23 mouse cellular contexts compared by ENCODE assay signal in the genomic region with DNA sequence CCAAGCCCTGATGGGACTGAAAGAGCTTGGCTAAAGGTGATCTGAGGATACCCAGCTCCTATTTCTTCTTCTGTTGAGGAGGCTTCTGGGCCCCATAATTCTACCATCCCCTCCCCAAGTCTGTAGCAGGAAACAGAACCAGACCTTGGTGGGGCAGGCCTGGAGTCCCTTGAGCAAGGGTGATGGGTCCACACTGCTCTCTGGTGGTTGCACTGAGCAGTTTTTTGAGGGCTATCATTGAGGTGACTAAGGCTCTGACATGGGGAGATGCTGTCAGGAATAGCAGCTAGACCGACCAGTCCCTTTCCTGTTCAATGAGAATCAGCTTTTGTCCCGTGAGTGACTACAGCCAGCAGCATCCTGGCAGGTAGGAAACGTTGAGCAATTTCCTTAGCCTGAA. TPM values are rescaled to one million over a fixed set of nuclear protein-coding genes. Genes with fewer than 3 reads are reported as not detected.
DNase-seq lines count a peak whose midpoint lies in the region; ATAC-seq and TF ChIP-seq lines count a peak whose summit lies in the region.
"Had no signal": no experiment of that assay in that cellular context is flagged by ENCODE, and none has a peak within 500 bp of the region (broad histone marks: within the 10 kb centered on the region; RNA-seq: fewer than 3 reads in every experiment).

No protein-coding gene starts in this region.

- H3K4me2 ChIP-seq in heart, postnatal 0 days (ENCODE audit: low read depth, low read length): no peak overlapping the region
- no peak overlapping the region for H3K4me2 ChIP-seq in liver, embryonic 14.5 days (ENCODE audit: low read depth)
- H3K4me2 ChIP-seq in liver, embryonic 11.5 days: no peak overlapping the region
- H3K4me2 ChIP-seq: forebrain, embryonic 13.5 days; heart, embryonic 15.5 days; hindbrain, embryonic 12.5 days; intestine, embryonic 15.5 days; limb, embryonic 15.5 days; neural tube, embryonic 13.5 days had no signal

- no peak overlapping the region for H3K9ac ChIP-seq in heart, postnatal 0 days (replicated peaks; ENCODE audit: low read depth, low read length)
- no peak overlapping the region for H3K9ac ChIP-seq in liver, embryonic 14.5 days (replicated peaks)
- H3K9ac ChIP-seq in liver, embryonic 11.5 days (ENCODE audit: low read depth, low read length): no peak overlapping the region
- H3K9ac ChIP-seq: forebrain, embryonic 13.5 days; heart, embryonic 15.5 days; hindbrain, embryonic 12.5 days; intestine, embryonic 15.5 days; limb, embryonic 15.5 days; neural tube, embryonic 13.5 days had no signal

- 34% methylated on average over 3 of the region's 3 CpGs for WGBS in heart, postnatal 0 days
- WGBS in liver, embryonic 14.5 days (ENCODE audit: insufficient replicate concordance): 29% methylated on average over 3 of the region's 3 CpGs
- 52% methylated on average over 3 of the region's 3 CpGs for WGBS in liver, embryonic 11.5 days
- 47% methylated on average over 3 of the region's 3 CpGs for WGBS in embryonic facial prominence, embryonic 10.5 days

- no peaks in the 10 kb centered on the region for H3K4me1 ChIP-seq in heart, postnatal 0 days (ENCODE audit: control insufficient read depth, insufficient read depth)
- H3K4me1 ChIP-seq in liver, embryonic 14.5 days (replicated peaks; ENCODE audit: control insufficient read depth in 2 of 2, insufficient read depth in 2 of 2, low read length in 1 of 2): no peaks in the 10 kb centered on the region
- no peaks in the 10 kb centered on the region for H3K4me1 ChIP-seq in liver, embryonic 11.5 days (replicated peaks; ENCODE audit: control insufficient read depth, insufficient read depth, low read length)
- H3K4me1 ChIP-seq in embryonic facial prominence, embryonic 10.5 days: peaks cover 3% of the 10 kb centered on the region; the same call in 1 of the 2 replicates
- H3K4me1 ChIP-seq: forebrain, embryonic 13.5 days; heart, embryonic 15.5 days; hindbrain, embryonic 12.5 days; intestine, embryonic 15.5 days; neural tube, embryonic 13.5 days had no signal

- peak; percentile 46 for TF ChIP-seq CTCF in heart, postnatal 0 days (IDR thresholded peaks at IDR 0.05; ENCODE audit: low read depth)
- TF ChIP-seq CTCF in liver, embryonic 14.5 days (IDR thresholded peaks at IDR 0.05; ENCODE audit: low read depth): peak; percentile 41

- TF ChIP-seq EP300 in heart, postnatal 0 days (IDR thresholded peaks at IDR 0.05; ENCODE audit: low read depth): no peak
- TF ChIP-seq EP300 in liver, embryonic 14.5 days (IDR thresholded peaks at IDR 0.05; ENCODE audit: low read depth): no peak

- no peak for DNase-seq in heart, postnatal 0 days (ENCODE audit: low spot score)
- DNase-seq in heart, adult 18-20 months: no peak
- DNase-seq in liver, embryonic 14.5 days (ENCODE audit: low read depth in 3 of 3, low spot score in 3 of 3): no peak
- DNase-seq in liver, embryonic 11.5 days (ENCODE audit: low spot score): no peak
- DNase-seq in A20 (ENCODE audit: low read depth, low spot score) (peak; percentile 32), ZHBTc4 (ENCODE audit: low read depth, low spot score) (peak; percentile 32)
- no peak for DNase-seq in embryonic facial prominence, embryonic 10.5 days (ENCODE audit: low spot score)
- no peak for DNase-seq in right cerebral cortex, adult 2 months (ENCODE audit: low spot score in 2 of 2)
- DNase-seq: adrenal gland, postnatal 36 days; cerebellum, adult 9-11 months; layer of hippocampus, adult 9-11 months; lung, postnatal 10 days; right cerebral cortex, postnatal 14 days; thymus, postnatal 36 days had no signal

- no peaks in the 10 kb centered on the region for H3K27me3 ChIP-seq in heart, postnatal 0 days (ENCODE audit: control insufficient read depth, insufficient read depth, low read length)
- H3K27me3 ChIP-seq in liver, embryonic 14.5 days (ENCODE audit: control insufficient read depth, insufficient read depth, low read length): no peaks in the 10 kb centered on the region
- no peaks in the 10 kb centered on the region for H3K27me3 ChIP-seq in liver, embryonic 11.5 days (replicated peaks; ENCODE audit: control insufficient read depth, insufficient read depth, low read length)
- no peaks in the 10 kb centered on the region for H3K27me3 ChIP-seq in embryonic facial prominence, embryonic 10.5 days (replicated peaks; ENCODE audit: low read depth, poor library complexity, severe bottlenecking)
- H3K27me3 ChIP-seq: forebrain, embryonic 13.5 days; heart, embryonic 15.5 days; hindbrain, embryonic 12.5 days; intestine, embryonic 15.5 days; limb, embryonic 15.5 days; neural tube, embryonic 13.5 days had no signal

- no peaks in the 10 kb centered on the region for H3K36me3 ChIP-seq in heart, postnatal 0 days (replicated peaks; ENCODE audit: control insufficient read depth, insufficient read depth, low read length)
- H3K36me3 ChIP-seq in liver, embryonic 14.5 days (replicated peaks; ENCODE audit: control insufficient read depth, insufficient read depth, low read depth): no peaks in the 10 kb centered on the region
- no peaks in the 10 kb centered on the region for H3K36me3 ChIP-seq in liver, embryonic 11.5 days (ENCODE audit: control insufficient read depth, insufficient read depth, low read length)
- no peaks in the 10 kb centered on the region for H3K36me3 ChIP-seq in embryonic facial prominence, embryonic 10.5 days (replicated peaks)
- H3K36me3 ChIP-seq: heart, embryonic 15.5 days; hindbrain, embryonic 12.5 days; intestine, embryonic 15.5 days; limb, embryonic 15.5 days; neural tube, embryonic 13.5 days had no signal

- H3K27ac ChIP-seq in heart, postnatal 0 days (ENCODE audit: low read depth): no peak overlapping the region
- H3K27ac ChIP-seq in liver, embryonic 14.5 days: no peak overlapping the region
- no peak overlapping the region for H3K27ac ChIP-seq in liver, embryonic 11.5 days (ENCODE audit: low read depth, low read length)
- no peak overlapping the region for H3K27ac ChIP-seq in embryonic facial prominence, embryonic 10.5 days (replicated peaks)
- H3K27ac ChIP-seq: forebrain, embryonic 13.5 days; heart, embryonic 15.5 days; hindbrain, embryonic 12.5 days; intestine, embryonic 15.5 days; limb, embryonic 15.5 days; neural tube, embryonic 13.5 days had no signal

- no peak overlapping the region for H3K4me3 ChIP-seq in heart, postnatal 0 days (ENCODE audit: low read depth, low read length)
- H3K4me3 ChIP-seq in liver, embryonic 14.5 days (ENCODE audit: insufficient read depth in 1 of 2, low read depth in 2 of 2, low read length in 2 of 2): no peak overlapping the region
- H3K4me3 ChIP-seq in liver, embryonic 11.5 days (ENCODE audit: low read depth, low read length): no peak overlapping the region
- H3K4me3 ChIP-seq in embryonic facial prominence, embryonic 10.5 days: no peak overlapping the region
- H3K4me3 ChIP-seq: forebrain, embryonic 13.5 days; heart, embryonic 15.5 days; hindbrain, embryonic 12.5 days; intestine, embryonic 15.5 days; limb, embryonic 15.5 days; neural tube, embryonic 13.5 days had no signal

- no peak for ATAC-seq in heart, postnatal 0 days (ENCODE audit: insufficient read depth, low read depth)
- ATAC-seq in liver, embryonic 14.5 days (ENCODE audit: insufficient read depth): no peak
- ATAC-seq in liver, embryonic 11.5 days (replicated peaks; ENCODE audit: low FRiP score): no peak
- ATAC-seq: activated CD4-positive, CD25-positive, alpha-beta regulatory T cell, adult 4 months; forebrain, embryonic 13.5 days; intestine, embryonic 15.5 days had no signal

- H3K9me3 ChIP-seq in heart, postnatal 0 days (replicated peaks; ENCODE audit: control insufficient read depth, low read length): no peaks in the 10 kb centered on the region
- H3K9me3 ChIP-seq in liver, embryonic 14.5 days (ENCODE audit: control insufficient read depth, low read length): no peaks in the 10 kb centered on the region
- H3K9me3 ChIP-seq in liver, embryonic 11.5 days (ENCODE audit: control insufficient read depth, low read length): no peaks in the 10 kb centered on the region
- no peaks in the 10 kb centered on the region for H3K9me3 ChIP-seq in embryonic facial prominence, embryonic 10.5 days
- H3K9me3 ChIP-seq: forebrain, embryonic 13.5 days; heart, embryonic 15.5 days; hindbrain, embryonic 12.5 days; intestine, embryonic 15.5 days; limb, embryonic 15.5 days; neural tube, embryonic 13.5 days had no signal

RNA-seq across cellular contexts. Expression of a gene that starts 7.8 kb away (rescaled TPM):
- total RNA-seq in heart, postnatal 0 days (2014; rRNA removed; ENCODE audit: low replicate concordance): not detected in 2 replicates
- not detected in 2 replicates for polyA plus RNA-seq in heart, postnatal 0 days (2015; fragmentation: Nextera tagmentation; extraction: Ambion mirVana)
- not detected for total RNA-seq in heart, adult 18-20 months (2021)
- not detected in 2 replicates for polyA plus RNA-seq in liver, embryonic 14.5 days (2012; rRNA removed)
- polyA plus RNA-seq in liver, embryonic 14.5 days (2014; fragmentation: Nextera tagmentation; extraction: Ambion mirVana): not detected in 2 replicates
- not detected in 2 replicates for polyA plus RNA-seq in liver, embryonic 11.5 days (2014; fragmentation: Nextera tagmentation; extraction: Ambion mirVana)
- polyA plus RNA-seq in embryonic facial prominence, embryonic 10.5 days (2016; fragmentation: Nextera tagmentation; extraction: Ambion mirVana): 0.04 and 0.05 TPM in 2 replicates
- polyA plus RNA-seq: activated CD4-positive, CD25-positive, alpha-beta regulatory T cell, adult 4 months; forebrain, embryonic 13.5 days; hindbrain, embryonic 12.5 days; intestine, embryonic 15.5 days had no signal

RNA-seq across cellular contexts. Expression of a gene that starts 32.7 kb away (rescaled TPM):
- not detected in 2 replicates for total RNA-seq in heart, postnatal 0 days (2014; rRNA removed; ENCODE audit: low replicate concordance)
- 0.04 TPM in 1 of 2 replicates, not detected in the other for polyA plus RNA-seq in heart, postnatal 0 days (2015; fragmentation: Nextera tagmentation; extraction: Ambion mirVana)
- under 1 TPM in 1 of 2 experiments, not detected in 1; 0.10 TPM for total RNA-seq in heart, adult 18-20 months (2021)
- not detected in 2 replicates for polyA plus RNA-seq in liver, embryonic 14.5 days (2012; rRNA removed)
- polyA plus RNA-seq in liver, embryonic 14.5 days (2014; fragmentation: Nextera tagmentation; extraction: Ambion mirVana): not detected in 2 replicates
- polyA plus RNA-seq in liver, embryonic 11.5 days (2014; fragmentation: Nextera tagmentation; extraction: Ambion mirVana): 0.10 TPM in 1 of 2 replicates, not detected in the other
- polyA plus RNA-seq in embryonic facial prominence, embryonic 10.5 days (2016; fragmentation: Nextera tagmentation; extraction: Ambion mirVana): not detected in 2 replicates
- total RNA-seq: adrenal gland, postnatal 36 days; left cerebral cortex, postnatal 10 days had no signal
- polyA plus RNA-seq: forebrain, embryonic 13.5 days; neural tube, embryonic 13.5 days had no signal

RNA-seq across cellular contexts. Expression of a gene that starts 36.1 kb away (rescaled TPM):
- 1.6 and 1.7 TPM in 2 replicates for total RNA-seq in heart, postnatal 0 days (2014; rRNA removed; ENCODE audit: low replicate concordance)
- polyA plus RNA-seq in heart, postnatal 0 days (2015; fragmentation: Nextera tagmentation; extraction: Ambion mirVana): 2.9 TPM in 2 replicates
- total RNA-seq in heart, adult 18-20 months (2021): 1 to 10 TPM; 2.9 to 3.4 TPM
- polyA plus RNA-seq in liver, embryonic 14.5 days (2012; rRNA removed): not detected in 2 replicates
- polyA plus RNA-seq in liver, embryonic 14.5 days (2014; fragmentation: Nextera tagmentation; extraction: Ambion mirVana): not detected in 2 replicates
- polyA plus RNA-seq in liver, embryonic 11.5 days (2014; fragmentation: Nextera tagmentation; extraction: Ambion mirVana): not detected in 2 replicates
- polyA plus RNA-seq in embryonic facial prominence, embryonic 10.5 days (2016; fragmentation: Nextera tagmentation; extraction: Ambion mirVana): not detected in 2 replicates
- polyA plus RNA-seq: spleen, adult 2 months had no signal

Comparison
In these comparisons a context has a peak if more than half of its experiments do, and no peak if none do; other contexts are left out.
1. DNase-seq: peak in A20 (single experiment) and ZHBTc4 (single experiment); none in heart, postnatal 0 days (single experiment), heart, adult 18-20 months (0 of 2), liver, embryonic 14.5 days (0 of 3), liver, embryonic 11.5 days (single experiment), embryonic facial prominence, embryonic 10.5 days (single experiment) and right cerebral cortex, adult 2 months (0 of 2).